Mouse (Mus musculus): ENCODE data around the gene Zfp524. TPM values are rescaled to one million over a fixed set of nuclear protein-coding genes. Genes with fewer than 3 reads are reported as not detected.

The Zfp524 gene
- polyA plus RNA-seq, 1 experiment = 15.7 TPM

GRCm38 (mm10) chr7:5008229-5008628, 6.0 kb upstream of the Zfp524 start:
- Histone ChIP-seq H3K79me2 (ENCODE audit: control insufficient read depth, insufficient read depth) (peaks cover 4% of the 10 kb centered on the region), H3K36me3 (ENCODE audit: control insufficient read depth, insufficient read depth) (peaks cover 13% of the 10 kb centered on the region), H3K4me3 (no peak overlapping the region), H3K27me3 (ENCODE audit: control insufficient read depth, insufficient read depth, insufficient read length) (no peaks in the 10 kb centered on the region), H3K4me2 (ENCODE audit: low read depth) (no peak overlapping the region), H3ac (ENCODE audit: control insufficient read depth, insufficient read length) (no peak overlapping the region)
- no peak for TF ChIP-seq MYOD1 (IDR thresholded peaks at IDR 0.05; ENCODE audit: control insufficient read depth in 1 of 3, insufficient read length in 2 of 3, low read depth in 2 of 3)
- TF ChIP-seq REST (IDR thresholded peaks at IDR 0.05; ENCODE audit: insufficient read depth, insufficient read length) = no peak
- TF ChIP-seq MYOG (IDR thresholded peaks at IDR 0.05; ENCODE audit: control insufficient read depth in 1 of 3, insufficient read depth in 1 of 3, insufficient read length in 2 of 3, low read depth in 2 of 3) = no peak
- no peak for TF ChIP-seq CEBPB (IDR thresholded peaks at IDR 0.05; ENCODE audit: insufficient read depth, poor library complexity, severe bottlenecking)
- no peak for TF ChIP-seq TCF12 (IDR thresholded peaks at IDR 0.05; ENCODE audit: insufficient read depth, poor library complexity, severe bottlenecking)
- no peak for TF ChIP-seq SRF (IDR thresholded peaks at IDR 0.05; ENCODE audit: control insufficient read depth, insufficient read length, low read depth)
- no peak for TF ChIP-seq USF1 (IDR thresholded peaks at IDR 0.05; ENCODE audit: low read depth)
- TF ChIP-seq POLR2AphosphoS2 (IDR thresholded peaks at IDR 0.05; ENCODE audit: insufficient read length, low read depth) = no peak
- no peak for TF ChIP-seq E2F4 (IDR thresholded peaks at IDR 0.05; ENCODE audit: insufficient read depth)
- no peak for TF ChIP-seq POLR2A (IDR thresholded peaks at IDR 0.05; ENCODE audit: insufficient read length, low read depth)
- no peak for TF ChIP-seq TCF3 (IDR thresholded peaks at IDR 0.05; ENCODE audit: insufficient read length, low read depth)
- no peak for TF ChIP-seq MAX (IDR thresholded peaks at IDR 0.05; ENCODE audit: low read depth)

- H3K4me3 ChIP-seq = peak overlapping the region; percentile 74
- H3K4me2 ChIP-seq (ENCODE audit: low read depth) = no peak overlapping the region
- no peaks in the 10 kb centered on the region for H3K27me3 ChIP-seq (ENCODE audit: control insufficient read depth, insufficient read depth, insufficient read length)
- TF ChIP-seq POLR2AphosphoS2 (IDR thresholded peaks at IDR 0.05; ENCODE audit: insufficient read length, low read depth) (no peak), TCF3 (IDR thresholded peaks at IDR 0.05; ENCODE audit: insufficient read length, low read depth) (no peak), CEBPB (IDR thresholded peaks at IDR 0.05; ENCODE audit: insufficient read depth, poor library complexity, severe bottlenecking) (no peak), USF1 (IDR thresholded peaks at IDR 0.05; ENCODE audit: low read depth) (no peak), SRF (IDR thresholded peaks at IDR 0.05; ENCODE audit: control insufficient read depth, insufficient read length, low read depth) (no peak), REST (IDR thresholded peaks at IDR 0.05; ENCODE audit: insufficient read depth, insufficient read length) (no peak), MAX (IDR thresholded peaks at IDR 0.05; ENCODE audit: low read depth) (no peak), TCF12 (IDR thresholded peaks at IDR 0.05; ENCODE audit: insufficient read depth, poor library complexity, severe bottlenecking) (no peak), E2F4 (IDR thresholded peaks at IDR 0.05; ENCODE audit: insufficient read depth) (no peak), MYOD1 (IDR thresholded peaks at IDR 0.05; ENCODE audit: control insufficient read depth in 1 of 3, insufficient read length in 2 of 3, low read depth in 2 of 3) (no peak), MYOG (IDR thresholded peaks at IDR 0.05; ENCODE audit: control insufficient read depth in 1 of 3, insufficient read depth in 1 of 3, insufficient read length in 2 of 3, low read depth in 2 of 3) (no peak), POLR2A (IDR thresholded peaks at IDR 0.05; ENCODE audit: insufficient read length, low read depth) (no peak)
- H3K36me3 ChIP-seq (ENCODE audit: control insufficient read depth, insufficient read depth) = peaks cover 6% of the 10 kb centered on the region
- peaks cover 18% of the 10 kb centered on the region for H3K79me2 ChIP-seq (ENCODE audit: control insufficient read depth, insufficient read depth)
- no peak overlapping the region for H3ac ChIP-seq (ENCODE audit: control insufficient read depth, insufficient read length)
Measured at GRCm38 (mm10) chr7:5012681-5013513, 1.3 kb upstream of the Zfp524 start.

GRCm38 (mm10) chr7:5015118-5016001, 1.1 kb downstream of the Zfp524 start, which contains the start of gene Gm44973:
TSS of gene Gm44973 (plus strand) at chr7:5015496.
- H3ac ChIP-seq (ENCODE audit: control insufficient read depth, insufficient read length) = peak within 1 kb of the TSS; percentile 66
- H3K4me3 ChIP-seq = peak within 1 kb of the TSS; percentile 74
- H3K27me3 ChIP-seq (ENCODE audit: control insufficient read depth, insufficient read depth, insufficient read length) = no peaks in the 10 kb centered on the region
- peaks cover 6% of the 10 kb centered on the region for H3K36me3 ChIP-seq (ENCODE audit: control insufficient read depth, insufficient read depth)
- peak within 1 kb of the TSS; percentile 95 for H3K4me2 ChIP-seq (ENCODE audit: low read depth)
- peaks cover 22% of the 10 kb centered on the region for H3K79me2 ChIP-seq (ENCODE audit: control insufficient read depth, insufficient read depth)
- TF ChIP-seq POLR2AphosphoS2 (IDR thresholded peaks at IDR 0.05; ENCODE audit: insufficient read length, low read depth) (no peak), MYOG (IDR thresholded peaks at IDR 0.05; ENCODE audit: control insufficient read depth in 1 of 3, insufficient read depth in 1 of 3, insufficient read length in 2 of 3, low read depth in 2 of 3) (peak in 1 of 3 experiments; percentile 15), SRF (IDR thresholded peaks at IDR 0.05; ENCODE audit: control insufficient read depth, insufficient read length, low read depth) (no peak), E2F4 (IDR thresholded peaks at IDR 0.05; ENCODE audit: insufficient read depth) (no peak), CEBPB (IDR thresholded peaks at IDR 0.05; ENCODE audit: insufficient read depth, poor library complexity, severe bottlenecking) (no peak), REST (IDR thresholded peaks at IDR 0.05; ENCODE audit: insufficient read depth, insufficient read length) (no peak), MYOD1 (IDR thresholded peaks at IDR 0.05; ENCODE audit: control insufficient read depth in 1 of 3, insufficient read length in 2 of 3, low read depth in 2 of 3) (peak in 1 of 3 experiments; percentile 3), MAX (IDR thresholded peaks at IDR 0.05; ENCODE audit: low read depth) (no peak), POLR2A (IDR thresholded peaks at IDR 0.05; ENCODE audit: insufficient read length, low read depth) (peak; percentile 38), TCF3 (IDR thresholded peaks at IDR 0.05; ENCODE audit: insufficient read length, low read depth) (no peak)

- H3K79me2 ChIP-seq (ENCODE audit: control insufficient read depth, insufficient read depth) = peaks cover 28% of the 10 kb centered on the region
- H3K36me3 ChIP-seq (ENCODE audit: control insufficient read depth, insufficient read depth) = peaks cover 6% of the 10 kb centered on the region
- peak overlapping the region; percentile 95 for H3K4me2 ChIP-seq (ENCODE audit: low read depth)
- peak overlapping the region; percentile 74 for H3K4me3 ChIP-seq
- TF ChIP-seq USF1 (IDR thresholded peaks at IDR 0.05; ENCODE audit: low read depth) (no peak), REST (IDR thresholded peaks at IDR 0.05; ENCODE audit: insufficient read depth, insufficient read length) (no peak), E2F4 (IDR thresholded peaks at IDR 0.05; ENCODE audit: insufficient read depth) (no peak), POLR2A (IDR thresholded peaks at IDR 0.05; ENCODE audit: insufficient read length, low read depth) (no peak), TCF3 (IDR thresholded peaks at IDR 0.05; ENCODE audit: insufficient read length, low read depth) (no peak), MAX (IDR thresholded peaks at IDR 0.05; ENCODE audit: low read depth) (no peak), SRF (IDR thresholded peaks at IDR 0.05; ENCODE audit: control insufficient read depth, insufficient read length, low read depth) (no peak), CEBPB (IDR thresholded peaks at IDR 0.05; ENCODE audit: insufficient read depth, poor library complexity, severe bottlenecking) (no peak), MYOD1 (IDR thresholded peaks at IDR 0.05; ENCODE audit: control insufficient read depth in 1 of 3, insufficient read length in 2 of 3, low read depth in 2 of 3) (no peak), POLR2AphosphoS2 (IDR thresholded peaks at IDR 0.05; ENCODE audit: insufficient read length, low read depth) (no peak), TCF12 (IDR thresholded peaks at IDR 0.05; ENCODE audit: insufficient read depth, poor library complexity, severe bottlenecking) (no peak), MYOG (IDR thresholded peaks at IDR 0.05; ENCODE audit: control insufficient read depth in 1 of 3, insufficient read depth in 1 of 3, insufficient read length in 2 of 3, low read depth in 2 of 3) (no peak)
- H3ac ChIP-seq (ENCODE audit: control insufficient read depth, insufficient read length) = peak overlapping the region; percentile 66
- no peaks in the 10 kb centered on the region for H3K27me3 ChIP-seq (ENCODE audit: control insufficient read depth, insufficient read depth, insufficient read length)
Measured at GRCm38 (mm10) chr7:5016057-5016456, 1.8 kb downstream of the Zfp524 start.
